Mouse (Mus musculus): ENCODE data around the gene Ugt1a2. TPM values are rescaled to one million over a fixed set of nuclear protein-coding genes. Genes with fewer than 3 reads are reported as not detected.

The Ugt1a2 gene
- total RNA-seq, 1 experiment = not detected

DNA sequence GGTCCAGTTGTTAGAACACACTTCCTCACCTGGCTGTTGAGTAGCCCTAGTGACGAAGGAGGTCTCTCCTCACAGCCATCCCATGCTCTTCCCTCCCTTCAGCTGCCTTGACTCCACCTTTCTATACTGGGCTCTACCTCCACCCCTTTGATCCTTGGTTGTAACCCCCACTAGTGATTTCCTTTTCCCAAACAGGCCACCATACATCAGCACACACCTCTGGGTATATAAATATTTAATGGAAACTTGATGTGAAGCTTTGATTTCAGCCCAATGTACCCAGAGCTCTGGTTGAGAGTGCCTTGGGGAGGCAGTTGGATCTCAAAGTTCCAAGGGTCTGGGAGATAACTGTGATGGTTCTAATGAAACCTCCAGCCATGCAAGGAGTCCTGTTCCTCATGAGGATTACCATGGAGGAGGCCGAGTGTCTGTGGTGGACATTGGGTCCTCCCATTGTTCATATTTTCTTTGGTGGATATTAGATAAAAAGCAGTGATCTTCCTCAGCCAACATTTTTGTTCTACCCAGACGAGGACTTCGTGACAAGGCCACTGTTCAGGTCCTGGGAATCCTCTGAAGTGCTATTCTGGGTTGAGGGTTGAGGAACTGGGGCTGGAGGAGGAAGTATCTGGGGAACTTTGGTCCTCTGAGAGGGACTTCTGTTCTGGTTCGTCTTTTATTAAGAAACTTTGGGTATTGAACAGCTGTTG is 26.4 kb downstream of the Ugt1a2 start, which contains the start of gene Mroh2a:
TSS of gene Mroh2a (plus strand) at position 317 of the 710 bp plus-strand sequence.
- H3K36me3 ChIP-seq (ENCODE audit: control insufficient read depth, insufficient read depth, low read length, poor library complexity, severe bottlenecking) = no peaks in the 10 kb centered on the region
- TF ChIP-seq ZNF384 (IDR thresholded peaks at IDR 0.05; ENCODE audit: low read depth, low read length) = no peak
- no peak for TF ChIP-seq MAFK (IDR thresholded peaks at IDR 0.05; ENCODE audit: insufficient read depth, low read depth, low read length)
- no peak for TF ChIP-seq HCFC1 (IDR thresholded peaks at IDR 0.05; ENCODE audit: borderline replicate concordance, insufficient read depth, low read length)
- no peak for TF ChIP-seq ZC3H11A (IDR thresholded peaks at IDR 0.05; ENCODE audit: borderline replicate concordance, low read depth, low read length)
- no peak for TF ChIP-seq CHD2 (IDR thresholded peaks at IDR 0.05; ENCODE audit: low read depth, low read length)
- in situ Hi-C loops (cut with MboI; ENCODE audit: low sequenced_read_pairs in 2 of 2, unreplicated experiment in 2 of 2) = no loop called here
- H3K27ac ChIP-seq (ENCODE audit: insufficient read depth, low read depth, low read length, poor library complexity, severe bottlenecking) = no peak within 1 kb of the TSS
- H3K4me1 ChIP-seq (ENCODE audit: control insufficient read depth in 2 of 2, insufficient read depth in 2 of 2, low read length in 2 of 2, poor library complexity in 1 of 2) = no peaks in the 10 kb centered on the region
- H3K4me3 ChIP-seq (ENCODE audit: insufficient read depth in 1 of 2, low read depth in 1 of 2, low read length in 2 of 2, poor library complexity in 1 of 2, severe bottlenecking in 1 of 2) = no peak within 1 kb of the TSS
- H3K9me3 ChIP-seq (ENCODE audit: control insufficient read depth, insufficient read depth, low read depth, low read length) = no peaks in the 10 kb centered on the region
- no peak within 1 kb of the TSS for H3K9ac ChIP-seq (ENCODE audit: insufficient read depth, low read depth, low read length, poor library complexity, severe bottlenecking)
- no peak for DNase-seq (ENCODE audit: low read depth, low spot score)

DNA sequence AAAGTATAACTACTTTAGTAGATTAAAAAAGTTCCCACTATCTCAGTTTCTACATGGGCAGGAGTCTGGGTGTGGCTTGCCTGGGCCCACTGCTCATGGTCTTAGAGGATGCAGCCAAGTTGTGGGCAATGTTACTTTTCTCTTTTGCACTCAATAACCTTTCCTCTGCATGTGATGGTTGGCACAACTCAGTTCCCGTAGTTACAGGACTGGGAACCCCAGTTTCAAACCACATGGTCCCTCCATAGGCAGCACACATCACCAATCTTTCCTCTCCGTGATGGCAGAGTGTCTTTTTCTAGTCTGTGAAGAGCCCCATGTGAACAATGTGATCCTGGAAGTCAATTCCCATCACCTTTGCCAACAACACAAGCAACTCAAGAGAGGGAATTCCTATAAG is 27.1 kb downstream of the Ugt1a2 start:
- no peaks in the 10 kb centered on the region for H3K36me3 ChIP-seq (ENCODE audit: control insufficient read depth, insufficient read depth, low read length, poor library complexity, severe bottlenecking)
- H3K27ac ChIP-seq (ENCODE audit: insufficient read depth, low read depth, low read length, poor library complexity, severe bottlenecking) = no peak overlapping the region
- no peaks in the 10 kb centered on the region for H3K9me3 ChIP-seq (ENCODE audit: control insufficient read depth, insufficient read depth, low read depth, low read length)
- H3K9ac ChIP-seq (ENCODE audit: insufficient read depth, low read depth, low read length, poor library complexity, severe bottlenecking) = no peak overlapping the region
- in situ Hi-C loops (cut with MboI; ENCODE audit: low sequenced_read_pairs in 2 of 2, unreplicated experiment in 2 of 2) = no loop called here
- H3K4me1 ChIP-seq (ENCODE audit: control insufficient read depth in 2 of 2, insufficient read depth in 2 of 2, low read length in 2 of 2, poor library complexity in 1 of 2) = no peaks in the 10 kb centered on the region
- DNase-seq (ENCODE audit: low read depth, low spot score) = no peak
- no peak for TF ChIP-seq ZC3H11A (IDR thresholded peaks at IDR 0.05; ENCODE audit: borderline replicate concordance, low read depth, low read length)
- TF ChIP-seq ZNF384 (IDR thresholded peaks at IDR 0.05; ENCODE audit: low read depth, low read length) = no peak
- TF ChIP-seq CHD2 (IDR thresholded peaks at IDR 0.05; ENCODE audit: low read depth, low read length) = no peak
- no peak for TF ChIP-seq MAFK (IDR thresholded peaks at IDR 0.05; ENCODE audit: insufficient read depth, low read depth, low read length)
- TF ChIP-seq HCFC1 (IDR thresholded peaks at IDR 0.05; ENCODE audit: borderline replicate concordance, insufficient read depth, low read length) = no peak
- H3K4me3 ChIP-seq (ENCODE audit: insufficient read depth in 1 of 2, low read depth in 1 of 2, low read length in 2 of 2, poor library complexity in 1 of 2, severe bottlenecking in 1 of 2) = no peak overlapping the region

DNA sequence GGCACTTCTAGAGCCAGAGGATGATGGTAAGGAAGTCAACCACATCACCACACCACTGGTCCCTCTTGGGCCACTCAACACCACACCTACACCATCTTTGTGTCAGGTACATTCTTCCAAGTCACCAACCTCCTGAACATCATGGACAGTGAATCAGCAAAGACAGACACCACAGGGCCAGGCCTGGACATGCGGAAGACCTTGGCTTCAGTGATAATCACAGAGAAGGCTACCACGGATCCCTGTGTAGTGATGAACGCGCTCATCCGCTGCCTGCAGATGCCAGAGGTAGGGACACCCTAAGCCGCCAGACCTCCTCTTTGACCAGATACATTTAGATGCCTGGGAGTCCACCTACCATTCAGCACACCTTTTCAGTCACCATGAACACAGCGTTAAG is 27.7 kb downstream of the Ugt1a2 start:
- in situ Hi-C loops (cut with MboI; ENCODE audit: low sequenced_read_pairs in 2 of 2, unreplicated experiment in 2 of 2) = no loop called here
- no peaks in the 10 kb centered on the region for H3K36me3 ChIP-seq (ENCODE audit: control insufficient read depth, insufficient read depth, low read length, poor library complexity, severe bottlenecking)
- no peaks in the 10 kb centered on the region for H3K9me3 ChIP-seq (ENCODE audit: control insufficient read depth, insufficient read depth, low read depth, low read length)
- TF ChIP-seq MAFK (IDR thresholded peaks at IDR 0.05; ENCODE audit: insufficient read depth, low read depth, low read length) (no peak), ZC3H11A (IDR thresholded peaks at IDR 0.05; ENCODE audit: borderline replicate concordance, low read depth, low read length) (no peak), CHD2 (IDR thresholded peaks at IDR 0.05; ENCODE audit: low read depth, low read length) (no peak), HCFC1 (IDR thresholded peaks at IDR 0.05; ENCODE audit: borderline replicate concordance, insufficient read depth, low read length) (no peak), ZNF384 (IDR thresholded peaks at IDR 0.05; ENCODE audit: low read depth, low read length) (no peak)
- H3K4me1 ChIP-seq (ENCODE audit: control insufficient read depth in 2 of 2, insufficient read depth in 2 of 2, low read length in 2 of 2, poor library complexity in 1 of 2) = no peaks in the 10 kb centered on the region
- H3K4me3 ChIP-seq (ENCODE audit: insufficient read depth in 1 of 2, low read depth in 1 of 2, low read length in 2 of 2, poor library complexity in 1 of 2, severe bottlenecking in 1 of 2) = no peak overlapping the region
- no peak overlapping the region for H3K9ac ChIP-seq (ENCODE audit: insufficient read depth, low read depth, low read length, poor library complexity, severe bottlenecking)
- no peak overlapping the region for H3K27ac ChIP-seq (ENCODE audit: insufficient read depth, low read depth, low read length, poor library complexity, severe bottlenecking)
- DNase-seq (ENCODE audit: low read depth, low spot score) = no peak

DNA sequence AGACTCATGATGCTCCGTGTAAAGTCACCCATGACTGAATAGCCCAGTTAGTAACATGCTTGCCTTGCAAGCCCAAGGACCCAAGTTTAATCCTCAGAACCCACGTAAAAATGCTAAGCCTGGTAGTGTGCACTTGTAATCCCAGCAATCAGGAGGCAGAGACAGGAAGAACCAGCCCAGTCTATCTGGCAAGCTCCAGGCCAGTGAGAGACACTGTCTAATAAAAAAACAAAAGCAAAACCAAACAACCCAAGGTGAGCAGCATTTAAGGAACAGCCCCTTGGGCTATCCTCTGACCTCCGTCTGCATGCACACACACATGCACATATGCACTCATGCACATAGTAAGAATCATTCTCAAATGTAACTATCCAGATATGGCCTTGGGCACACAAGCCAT is 29.2 kb downstream of the Ugt1a2 start:
- TF ChIP-seq MAFK (IDR thresholded peaks at IDR 0.05; ENCODE audit: insufficient read depth, low read depth, low read length) (no peak), ZC3H11A (IDR thresholded peaks at IDR 0.05; ENCODE audit: borderline replicate concordance, low read depth, low read length) (0 out of 2 replicates have a peak, but pooled peaks have one; percentile 18)

More for the DNA sequence above, 29.2 kb downstream of the Ugt1a2 start:
- Histone ChIP-seq H3K36me3 (ENCODE audit: control insufficient read depth, insufficient read depth, low read length, poor library complexity, severe bottlenecking) (no peaks in the 10 kb centered on the region), H3K4me3 (ENCODE audit: insufficient read depth in 1 of 2, low read depth in 1 of 2, low read length in 2 of 2, poor library complexity in 1 of 2, severe bottlenecking in 1 of 2) (no peak overlapping the region), H3K4me1 (ENCODE audit: control insufficient read depth in 2 of 2, insufficient read depth in 2 of 2, low read length in 2 of 2, poor library complexity in 1 of 2) (no peaks in the 10 kb centered on the region), H3K27ac (ENCODE audit: insufficient read depth, low read depth, low read length, poor library complexity, severe bottlenecking) (no peak overlapping the region), H3K9me3 (ENCODE audit: control insufficient read depth, insufficient read depth, low read depth, low read length) (no peaks in the 10 kb centered on the region), H3K9ac (ENCODE audit: insufficient read depth, low read depth, low read length, poor library complexity, severe bottlenecking) (no peak overlapping the region)
- in situ Hi-C loops (cut with MboI; ENCODE audit: low sequenced_read_pairs in 2 of 2, unreplicated experiment in 2 of 2) = no loop called here
- DNase-seq (ENCODE audit: low read depth, low spot score) = no peak

Data from ES-E14 (cell line).